Mouse (Mus musculus) ES-Bruce4 (cell line): ENCODE results near the gene Fbxl2. TPM values are rescaled to one million over a fixed set of nuclear protein-coding genes. Genes with fewer than 3 reads are reported as not detected.

Experiments used
- H3K27ac ChIP-seq: 2 replicates; pipeline ENCODE4 v1.5.1; 2012; ENCODE audit warnings: low read length, inconsistent platforms; ENCODE audit not compliant: insufficient read depth
- H3K27me3 ChIP-seq: 2 replicates; pipeline ENCODE4 v1.6.1; 2012; ENCODE audit warnings: mild to moderate bottlenecking, low read length, inconsistent platforms; ENCODE audit not compliant: control insufficient read depth, poor library complexity, insufficient read depth, severe bottlenecking
- H3K36me3 ChIP-seq: 2 replicates; pipeline ENCODE4 v1.6.1; 2012; ENCODE audit warnings: inconsistent platforms, mild to moderate bottlenecking, low read length, moderate library complexity; ENCODE audit not compliant: control insufficient read depth, poor library complexity, insufficient read depth, severe bottlenecking
- H3K4me1 ChIP-seq: one replicate; pipeline ENCODE4 v1.8.1; 2011; ENCODE audit warnings: low read length; ENCODE audit not compliant: control insufficient read depth, insufficient read depth
- H3K4me3 ChIP-seq: 2 replicates; pipeline ENCODE4 v1.5.1; 2011; ENCODE audit warnings: low read depth, mild to moderate bottlenecking, low read length
- H3K9ac ChIP-seq: 2 replicates; pipeline ENCODE4 v1.6.1; 2012; ENCODE audit warnings: low read depth, mild to moderate bottlenecking, inconsistent platforms; ENCODE audit not compliant: poor library complexity, severe bottlenecking
- H3K9me3 ChIP-seq: replicated peaks from 2 replicates; pipeline ENCODE4 v1.6.1; 2012; ENCODE audit warnings: mild to moderate bottlenecking, low read length, inconsistent platforms; ENCODE audit not compliant: control insufficient read depth, poor library complexity, insufficient read depth, severe bottlenecking
- CTCF ChIP-seq: IDR thresholded peaks from one replicate; pipeline ENCODE4 v1.8.1; 2011; ENCODE audit warnings: low read depth, low read length
- EP300 ChIP-seq: IDR thresholded peaks from 2 replicates; pipeline ENCODE4 v1.6.1; 2011; ENCODE audit warnings: low read depth, low read length; ENCODE audit not compliant: insufficient read depth
- POLR2A ChIP-seq: IDR thresholded peaks from one replicate; pipeline ENCODE4 v1.8.1; 2011; ENCODE audit warnings: low read length; ENCODE audit not compliant: insufficient read depth
- polyA plus RNA-seq: library from polyadenylated mRNA; stranded (reverse); fragments of >200 nt; gene quantifications from 2 replicates; pipeline ENCODE4 v1.2.4, GENCODE M21; 2011; ENCODE audit warnings: low read depth; ENCODE audit not compliant: missing spikeins, insufficient read depth, insufficient read length

The Fbxl2 gene
- polyA plus RNA-seq, 1 experiment, result 8.6 TPM

GRCm38 (mm10) chr9:113998311-113998710 lies 47.7 kb downstream of the Fbxl2 start:
- no peak overlapping the region for H3K4me3 ChIP-seq
- TF ChIP-seq POLR2A (no peak), CTCF (peak; percentile 66), EP300 (no peak)
- H3K4me1 ChIP-seq, result no peaks in the 10 kb centered on the region
- no peaks in the 10 kb centered on the region for H3K27me3 ChIP-seq
- H3K9ac ChIP-seq, result no peak overlapping the region
- peaks cover 3% of the 10 kb centered on the region for H3K9me3 ChIP-seq
- H3K36me3 ChIP-seq, result no peaks in the 10 kb centered on the region
- H3K27ac ChIP-seq, result no peak overlapping the region

DNA sequence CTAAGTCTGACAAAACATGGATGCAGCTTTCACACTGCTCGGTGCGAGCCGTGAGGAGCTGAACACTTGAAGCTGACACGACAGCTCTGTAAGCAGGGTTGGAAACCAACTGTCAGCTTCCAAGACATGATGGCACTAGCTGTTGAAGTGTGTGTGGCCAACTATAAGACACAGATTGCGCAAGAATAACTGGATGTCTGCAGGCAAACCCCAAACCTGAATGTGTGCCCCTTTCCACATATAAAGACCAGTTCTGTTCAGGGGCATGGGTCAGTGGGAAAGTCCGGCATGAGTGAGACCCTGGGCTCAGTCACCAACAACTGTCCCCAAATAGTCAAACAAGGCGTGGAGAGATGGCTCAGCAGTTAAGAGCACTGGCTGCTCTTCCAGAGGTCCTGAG lies 53.2 kb downstream of the Fbxl2 start:
- H3K36me3 ChIP-seq, result no peaks in the 10 kb centered on the region
- TF ChIP-seq CTCF, result no peak
- no peak for TF ChIP-seq EP300
- TF ChIP-seq POLR2A, result no peak
- no peaks in the 10 kb centered on the region for H3K9me3 ChIP-seq
- no peak overlapping the region for H3K4me3 ChIP-seq
- H3K4me1 ChIP-seq, result peaks cover 1% of the 10 kb centered on the region
- H3K27ac ChIP-seq, result no peak overlapping the region
- no peak overlapping the region for H3K9ac ChIP-seq
- no peaks in the 10 kb centered on the region for H3K27me3 ChIP-seq

GRCm38 (mm10) chr9:113990547-113991248 lies 55.3 kb downstream of the Fbxl2 start:
- no peak overlapping the region for H3K27ac ChIP-seq
- H3K36me3 ChIP-seq, result no peaks in the 10 kb centered on the region

GRCm38 (mm10) chr9:113984946-113985620 lies 60.9 kb downstream of the Fbxl2 start:
- H3K9ac ChIP-seq, result no peak overlapping the region
- no peak overlapping the region for H3K27ac ChIP-seq
- H3K9me3 ChIP-seq, result no peaks in the 10 kb centered on the region
- H3K4me1 ChIP-seq, result peaks cover 1% of the 10 kb centered on the region
- no peak overlapping the region for H3K4me3 ChIP-seq
- TF ChIP-seq CTCF (no peak), EP300 (no peak), POLR2A (no peak)
- H3K27me3 ChIP-seq, result no peaks in the 10 kb centered on the region
- no peaks in the 10 kb centered on the region for H3K36me3 ChIP-seq

More at GRCm38 (mm10) chr9:113990547-113991248, 55.3 kb downstream of the Fbxl2 start:
- Histone ChIP-seq H3K9me3 (no peaks in the 10 kb centered on the region), H3K9ac (no peak overlapping the region), H3K4me3 (no peak overlapping the region), H3K4me1 (peaks cover 1% of the 10 kb centered on the region), H3K27me3 (no peaks in the 10 kb centered on the region)
- TF ChIP-seq POLR2A, result no peak
- no peak for TF ChIP-seq EP300
- peak; percentile 89 for TF ChIP-seq CTCF

- no peaks in the 10 kb centered on the region for H3K4me1 ChIP-seq
- TF ChIP-seq CTCF (no peak), POLR2A (no peak), EP300 (no peak)
These were observed 62.9 kb downstream of the Fbxl2 start for GRCm38 (mm10) chr9:113982883-113983670.

More at GRCm38 (mm10) chr9:113982883-113983670, 62.9 kb downstream of the Fbxl2 start:
- peaks cover 3% of the 10 kb centered on the region; the same call in 1 of the 2 replicates for H3K36me3 ChIP-seq
- H3K4me3 ChIP-seq, result no peak overlapping the region
- no peak overlapping the region for H3K27ac ChIP-seq
- H3K27me3 ChIP-seq, result no peaks in the 10 kb centered on the region
- no peak overlapping the region for H3K9ac ChIP-seq
- no peaks in the 10 kb centered on the region for H3K9me3 ChIP-seq
